Mouse (Mus musculus): Measurements from ENCODE around the gene Palm2. TPM values are rescaled to one million over a fixed set of nuclear protein-coding genes. Genes with fewer than 3 reads are reported as not detected.

Gene Palm2
- polyA plus RNA-seq, 1 experiment from 2014 or later = 7.0 TPM

DNA sequence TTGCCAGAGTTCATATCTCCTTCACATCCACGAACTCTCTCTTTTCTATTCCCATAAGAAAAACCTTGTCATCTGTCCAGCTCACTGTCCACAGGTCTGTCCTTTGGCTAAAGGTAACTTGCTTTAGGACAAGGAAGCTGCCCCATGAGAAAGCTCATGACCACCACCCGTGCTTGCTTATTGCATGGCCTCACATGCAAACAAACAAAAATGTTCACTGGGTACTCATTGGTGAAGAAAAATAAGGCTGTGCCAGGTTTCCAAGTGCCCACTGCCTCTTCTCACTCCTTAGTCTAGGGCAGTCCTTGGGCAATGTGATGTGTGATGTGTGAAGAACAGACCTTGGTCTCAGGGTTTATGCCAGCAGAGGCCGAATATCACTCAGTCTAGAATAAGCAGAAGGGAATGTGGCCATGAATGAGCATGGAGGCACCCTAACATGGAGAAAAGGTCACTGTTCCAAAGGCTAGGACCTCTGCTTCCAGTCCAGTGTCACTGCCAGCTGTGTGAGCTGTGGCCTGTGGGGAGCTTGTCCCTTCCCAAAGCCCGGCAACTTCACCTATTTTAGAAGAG lies 294.6 kb downstream of the Palm2 start:
- ATAC-seq (replicated peaks; ENCODE audit: insufficient number of reproducible peaks, low FRiP score, low TSS enrichment, low read depth) (no peak), DNase-seq (ENCODE audit: low spot score) (no peak)
- Histone ChIP-seq H3K9me3 (replicated peaks; ENCODE audit: control insufficient read depth, low read length) (no peaks in the 10 kb centered on the region), H3K27me3 (ENCODE audit: control insufficient read depth, insufficient read depth, low read length) (no peaks in the 10 kb centered on the region), H3K9ac (replicated peaks; ENCODE audit: low read length) (no peak overlapping the region), H3K36me3 (replicated peaks; ENCODE audit: control insufficient read depth, insufficient read depth, low read depth, low read length) (no peaks in the 10 kb centered on the region), H3K4me1 (ENCODE audit: control insufficient read depth, insufficient read depth, low read length) (no peaks in the 10 kb centered on the region), H3K27ac (replicated peaks; ENCODE audit: low read depth, low read length) (no peak overlapping the region), H3K4me3 (ENCODE audit: low read depth, low read length) (no peak overlapping the region), H3K4me2 (ENCODE audit: low read depth, low read length) (no peak overlapping the region)
- 90% methylated on average over 4 of the region's 4 CpGs for WGBS

- Histone ChIP-seq H3K36me3 (replicated peaks; ENCODE audit: control insufficient read depth, insufficient read depth, low read depth, low read length) (no peaks in the 10 kb centered on the region), H3K27me3 (ENCODE audit: control insufficient read depth, insufficient read depth, low read length) (no peaks in the 10 kb centered on the region), H3K4me1 (ENCODE audit: control insufficient read depth, insufficient read depth, low read length) (no peaks in the 10 kb centered on the region), H3K4me2 (ENCODE audit: low read depth, low read length) (no peak overlapping the region), H3K9ac (replicated peaks; ENCODE audit: low read length) (no peak overlapping the region), H3K9me3 (replicated peaks; ENCODE audit: control insufficient read depth, low read length) (no peaks in the 10 kb centered on the region), H3K4me3 (ENCODE audit: low read depth, low read length) (no peak overlapping the region), H3K27ac (replicated peaks; ENCODE audit: low read depth, low read length) (no peak overlapping the region)
- DNase-seq (ENCODE audit: low spot score) (no peak), ATAC-seq (replicated peaks; ENCODE audit: insufficient number of reproducible peaks, low FRiP score, low TSS enrichment, low read depth) (no peak)
- WGBS = 94% methylated on average over 6 of the region's 6 CpGs
Measured at GRCm38 (mm10) chr4:57730047-57730446, 296.0 kb downstream of the Palm2 start.

- ATAC-seq (replicated peaks; ENCODE audit: insufficient number of reproducible peaks, low FRiP score, low TSS enrichment, low read depth) (no peak), DNase-seq (ENCODE audit: low spot score) (no peak)
- WGBS = 85% methylated on average over 11 of the region's 11 CpGs
- H3K4me3 ChIP-seq (ENCODE audit: low read depth, low read length) = no peak overlapping the region
- H3K9me3 ChIP-seq (replicated peaks; ENCODE audit: control insufficient read depth, low read length) = no peaks in the 10 kb centered on the region
- H3K9ac ChIP-seq (replicated peaks; ENCODE audit: low read length) = no peak overlapping the region
- H3K4me1 ChIP-seq (ENCODE audit: control insufficient read depth, insufficient read depth, low read length) = no peaks in the 10 kb centered on the region
- no peaks in the 10 kb centered on the region for H3K27me3 ChIP-seq (ENCODE audit: control insufficient read depth, insufficient read depth, low read length)
- no peak overlapping the region for H3K27ac ChIP-seq (replicated peaks; ENCODE audit: low read depth, low read length)
- no peak overlapping the region for H3K4me2 ChIP-seq (ENCODE audit: low read depth, low read length)
- no peaks in the 10 kb centered on the region for H3K36me3 ChIP-seq (replicated peaks; ENCODE audit: control insufficient read depth, insufficient read depth, low read depth, low read length)
Measured at GRCm38 (mm10) chr4:57730801-57731598, 297.0 kb downstream of the Palm2 start.

DNA sequence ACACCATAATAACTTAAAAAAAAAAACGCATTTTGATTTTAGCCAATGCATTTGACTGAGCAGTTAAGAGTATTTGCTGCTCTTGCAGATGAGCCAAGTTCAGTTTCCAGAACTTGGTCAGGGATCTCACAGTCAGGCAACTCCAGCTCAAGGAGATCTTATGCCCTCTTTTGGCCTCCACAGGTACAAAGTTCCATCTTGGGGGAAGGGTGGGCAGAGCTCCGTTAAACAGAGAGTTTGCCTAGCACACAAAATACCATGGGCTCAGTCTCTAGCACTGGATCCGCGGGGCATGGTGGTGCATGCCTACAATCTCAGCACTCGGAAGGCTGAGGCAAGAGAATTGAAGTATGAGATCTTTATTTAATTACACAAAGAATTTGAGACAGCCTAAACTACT lies 298.3 kb downstream of the Palm2 start:
- no peak overlapping the region for H3K27ac ChIP-seq (replicated peaks; ENCODE audit: low read depth, low read length)
- no peak for DNase-seq (ENCODE audit: low spot score)
- no peaks in the 10 kb centered on the region for H3K9me3 ChIP-seq (replicated peaks; ENCODE audit: control insufficient read depth, low read length)
- H3K27me3 ChIP-seq (ENCODE audit: control insufficient read depth, insufficient read depth, low read length) = no peaks in the 10 kb centered on the region
- ATAC-seq (replicated peaks; ENCODE audit: insufficient number of reproducible peaks, low FRiP score, low TSS enrichment, low read depth) = no peak
- no peaks in the 10 kb centered on the region for H3K4me1 ChIP-seq (ENCODE audit: control insufficient read depth, insufficient read depth, low read length)
- no peak overlapping the region for H3K4me3 ChIP-seq (ENCODE audit: low read depth, low read length)
- WGBS = 83% methylated on average over 5 of the region's 5 CpGs
- no peak overlapping the region for H3K9ac ChIP-seq (replicated peaks; ENCODE audit: low read length)
- H3K4me2 ChIP-seq (ENCODE audit: low read depth, low read length) = no peak overlapping the region
- H3K36me3 ChIP-seq (replicated peaks; ENCODE audit: control insufficient read depth, insufficient read depth, low read depth, low read length) = no peaks in the 10 kb centered on the region

GRCm38 (mm10) chr4:57733445-57733844 lies 299.4 kb downstream of the Palm2 start:
- H3K27ac ChIP-seq (replicated peaks; ENCODE audit: low read depth, low read length) = no peak overlapping the region
- H3K27me3 ChIP-seq (ENCODE audit: control insufficient read depth, insufficient read depth, low read length) = no peaks in the 10 kb centered on the region
- no peak for ATAC-seq (replicated peaks; ENCODE audit: insufficient number of reproducible peaks, low FRiP score, low TSS enrichment, low read depth)
- H3K4me2 ChIP-seq (ENCODE audit: low read depth, low read length) = no peak overlapping the region
- H3K9ac ChIP-seq (replicated peaks; ENCODE audit: low read length) = no peak overlapping the region
- DNase-seq (ENCODE audit: low spot score) = no peak
- H3K4me1 ChIP-seq (ENCODE audit: control insufficient read depth, insufficient read depth, low read length) = no peaks in the 10 kb centered on the region
- no peaks in the 10 kb centered on the region for H3K36me3 ChIP-seq (replicated peaks; ENCODE audit: control insufficient read depth, insufficient read depth, low read depth, low read length)
- H3K9me3 ChIP-seq (replicated peaks; ENCODE audit: control insufficient read depth, low read length) = no peaks in the 10 kb centered on the region
- 84% methylated on average over 3 of the region's 3 CpGs for WGBS
- no peak overlapping the region for H3K4me3 ChIP-seq (ENCODE audit: low read depth, low read length)

DNA sequence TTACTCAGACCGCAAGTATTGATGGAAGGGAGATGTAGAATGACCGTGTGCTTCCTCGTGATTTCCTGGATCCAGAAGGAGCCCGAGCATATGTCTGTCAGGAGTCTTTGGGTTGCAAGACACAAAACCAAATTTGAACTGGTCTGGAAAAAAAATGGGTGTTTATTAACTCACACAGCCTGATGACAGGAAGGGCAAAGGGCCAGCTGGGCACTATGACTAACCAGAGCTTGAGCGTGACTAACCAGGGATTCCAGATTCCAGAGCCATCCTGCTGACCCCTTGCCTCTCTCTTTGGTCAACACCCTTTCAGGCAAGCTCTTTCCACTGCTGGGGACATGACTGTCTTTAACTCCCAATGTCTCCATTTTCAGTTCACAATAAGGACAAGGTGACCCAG lies 301.4 kb downstream of the Palm2 start:
- no peak overlapping the region for H3K4me2 ChIP-seq (ENCODE audit: low read depth, low read length)
- 82% methylated on average over 5 of the region's 5 CpGs for WGBS
- DNase-seq (ENCODE audit: low spot score) (no peak), ATAC-seq (replicated peaks; ENCODE audit: insufficient number of reproducible peaks, low FRiP score, low TSS enrichment, low read depth) (no peak)
- no peaks in the 10 kb centered on the region for H3K27me3 ChIP-seq (ENCODE audit: control insufficient read depth, insufficient read depth, low read length)
- H3K36me3 ChIP-seq (replicated peaks; ENCODE audit: control insufficient read depth, insufficient read depth, low read depth, low read length) = no peaks in the 10 kb centered on the region
- H3K9me3 ChIP-seq (replicated peaks; ENCODE audit: control insufficient read depth, low read length) = no peaks in the 10 kb centered on the region
- H3K4me1 ChIP-seq (ENCODE audit: control insufficient read depth, insufficient read depth, low read length) = peaks cover 4% of the 10 kb centered on the region; the same call in 1 of the 2 replicates
- no peak overlapping the region for H3K4me3 ChIP-seq (ENCODE audit: low read depth, low read length)
- no peak overlapping the region for H3K27ac ChIP-seq (replicated peaks; ENCODE audit: low read depth, low read length)
- no peak overlapping the region for H3K9ac ChIP-seq (replicated peaks; ENCODE audit: low read length)

- Histone ChIP-seq H3K4me3 (ENCODE audit: low read depth, low read length) (no peak overlapping the region), H3K4me1 (ENCODE audit: control insufficient read depth, insufficient read depth, low read length) (peaks cover 4% of the 10 kb centered on the region; the same call in 1 of the 2 replicates), H3K27me3 (ENCODE audit: control insufficient read depth, insufficient read depth, low read length) (no peaks in the 10 kb centered on the region), H3K9ac (replicated peaks; ENCODE audit: low read length) (no peak overlapping the region), H3K9me3 (replicated peaks; ENCODE audit: control insufficient read depth, low read length) (no peaks in the 10 kb centered on the region), H3K27ac (replicated peaks; ENCODE audit: low read depth, low read length) (no peak overlapping the region), H3K4me2 (ENCODE audit: low read depth, low read length) (no peak overlapping the region), H3K36me3 (replicated peaks; ENCODE audit: control insufficient read depth, insufficient read depth, low read depth, low read length) (no peaks in the 10 kb centered on the region)
- peak; percentile 54 for DNase-seq (ENCODE audit: low spot score)
- ATAC-seq (replicated peaks; ENCODE audit: insufficient number of reproducible peaks, low FRiP score, low TSS enrichment, low read depth) = no peak
- 31% methylated on average over 8 of the region's 8 CpGs for WGBS
Measured at GRCm38 (mm10) chr4:57738856-57739552, 305.0 kb downstream of the Palm2 start.

All from embryonic facial prominence, embryonic 11.5 days (tissue).